Mouse (Mus musculus) limb, embryonic 15.5 days (tissue): ENCODE measurements around the gene Slc2a2. TPM values are rescaled to one million over a fixed set of nuclear protein-coding genes. Genes with fewer than 3 reads are reported as not detected.

ENCODE experiments used
- ATAC-seq: fragments of 200-750 bp; cut with Nextera tagmentation; 2 replicates; pipeline ENCODE4 v1.8.0; 2017; ENCODE audit warnings: low read depth, moderate TSS enrichment; ENCODE audit not compliant: insufficient number of reproducible peaks, low FRiP score, low TSS enrichment
- H3K27ac ChIP-seq: fragments of 300-500 bp; sonication (generic); 2 replicates; pipeline ENCODE4 v1.5.1; 2015; ENCODE audit warnings: moderate library complexity, mild to moderate bottlenecking, inconsistent platforms
- H3K27me3 ChIP-seq: fragments of 300-500 bp; sonication (generic); 2 replicates; pipeline ENCODE4 v1.6.1; 2015; ENCODE audit warnings: inconsistent platforms
- H3K36me3 ChIP-seq: fragments of 300-500 bp; sonication (generic); 2 replicates; pipeline ENCODE4 v1.6.1; 2015; ENCODE audit warnings: inconsistent platforms
- H3K4me1 ChIP-seq: fragments of 300-500 bp; sonication (generic); 2 replicates; pipeline ENCODE4 v1.6.1; 2015; ENCODE audit warnings: inconsistent platforms
- H3K4me2 ChIP-seq: fragments of 300-500 bp; sonication (generic); 2 replicates; pipeline ENCODE4 v1.6.1; 2015; ENCODE audit warnings: mild to moderate bottlenecking, inconsistent platforms
- H3K4me3 ChIP-seq: fragments of 300-500 bp; sonication (generic); 2 replicates; pipeline ENCODE4 v1.5.1; 2015; ENCODE audit warnings: mild to moderate bottlenecking, inconsistent platforms
- H3K9ac ChIP-seq: fragments of 300-500 bp; sonication (generic); 2 replicates; pipeline ENCODE4 v1.6.1; 2015; ENCODE audit warnings: inconsistent platforms
- H3K9me3 ChIP-seq: fragments of 300-500 bp; sonication (generic); 2 replicates; pipeline ENCODE4 v1.6.1; 2016; ENCODE audit warnings: inconsistent platforms
- WGBS: fragments of 180-500 bp; shearing (Covaris S2); methylation state at CpG from one replicate; pipeline ENCODE4 v1.1.7; 2015; 5-methylcytosine and 5-hydroxymethylcytosine counted together
- polyA plus RNA-seq: library from polyadenylated mRNA; unstranded; fragments of >200 nt; fragmentation: Nextera tagmentation; extraction: Ambion mirVana; gene quantifications from 2 replicates; pipeline ENCODE4 v1.2.1, GENCODE M21; 2015

Slc2a2 gene
- polyA plus RNA-seq, 1 experiment from 2014 or later: 0.12 TPM

GRCm38 (mm10) chr3:28705522-28706137 is 7.9 kb downstream of the Slc2a2 start:
- Histone ChIP-seq H3K27ac (no peak overlapping the region), H3K4me1 (no peaks in the 10 kb centered on the region), H3K9me3 (no peaks in the 10 kb centered on the region), H3K36me3 (no peaks in the 10 kb centered on the region), H3K4me2 (no peak overlapping the region), H3K4me3 (no peak overlapping the region), H3K27me3 (no peaks in the 10 kb centered on the region), H3K9ac (no peak overlapping the region)
- no peak for ATAC-seq
- WGBS: 65% methylated on average over 10 of the region's 10 CpGs

- H3K9ac ChIP-seq: no peak overlapping the region
- no peak overlapping the region for H3K4me3 ChIP-seq
- no peak overlapping the region for H3K27ac ChIP-seq
- no peaks in the 10 kb centered on the region for H3K36me3 ChIP-seq
- 77% methylated on average over 4 of the region's 4 CpGs for WGBS
- H3K4me1 ChIP-seq: no peaks in the 10 kb centered on the region
- no peaks in the 10 kb centered on the region for H3K27me3 ChIP-seq
- no peak overlapping the region for H3K4me2 ChIP-seq
- H3K9me3 ChIP-seq: no peaks in the 10 kb centered on the region
- no peak for ATAC-seq
Observed at GRCm38 (mm10) chr3:28706736-28707135, 9.0 kb downstream of the Slc2a2 start.

GRCm38 (mm10) chr3:28709740-28710139 is 12.0 kb downstream of the Slc2a2 start:
- H3K4me1 ChIP-seq: no peaks in the 10 kb centered on the region
- H3K27me3 ChIP-seq: no peaks in the 10 kb centered on the region
- no peak overlapping the region for H3K4me3 ChIP-seq
- no peaks in the 10 kb centered on the region for H3K36me3 ChIP-seq
- no peak overlapping the region for H3K27ac ChIP-seq
- no peak overlapping the region for H3K4me2 ChIP-seq
- no peak for ATAC-seq
- H3K9me3 ChIP-seq: no peaks in the 10 kb centered on the region
- 79% methylated on average over 1 of the region's 1 CpGs for WGBS
- no peak overlapping the region for H3K9ac ChIP-seq

- WGBS: 82% methylated on average over 7 of the region's 7 CpGs
- Histone ChIP-seq H3K9me3 (no peaks in the 10 kb centered on the region), H3K4me1 (no peaks in the 10 kb centered on the region), H3K4me3 (no peak overlapping the region), H3K27me3 (no peaks in the 10 kb centered on the region), H3K27ac (no peak overlapping the region), H3K36me3 (no peaks in the 10 kb centered on the region), H3K9ac (no peak overlapping the region), H3K4me2 (no peak overlapping the region)
- ATAC-seq: no peak
Observed at GRCm38 (mm10) chr3:28713913-28714698, 16.4 kb downstream of the Slc2a2 start.

- Histone ChIP-seq H3K27me3 (no peaks in the 10 kb centered on the region), H3K4me3 (no peak overlapping the region), H3K4me1 (no peaks in the 10 kb centered on the region), H3K9ac (no peak overlapping the region), H3K27ac (no peak overlapping the region), H3K36me3 (no peaks in the 10 kb centered on the region), H3K4me2 (no peak overlapping the region), H3K9me3 (no peaks in the 10 kb centered on the region)
- WGBS: 47% methylated on average over 2 of the region's 2 CpGs
- no peak for ATAC-seq
Observed at GRCm38 (mm10) chr3:28718521-28718920, 20.8 kb downstream of the Slc2a2 start.

GRCm38 (mm10) chr3:28721218-28721617 is 23.5 kb downstream of the Slc2a2 start:
- 72% methylated on average over 5 of the region's 5 CpGs for WGBS
- no peak overlapping the region for H3K4me2 ChIP-seq
- no peaks in the 10 kb centered on the region for H3K9me3 ChIP-seq
- H3K36me3 ChIP-seq: no peaks in the 10 kb centered on the region
- ATAC-seq: no peak
- no peaks in the 10 kb centered on the region for H3K4me1 ChIP-seq
- H3K4me3 ChIP-seq: no peak overlapping the region
- no peaks in the 10 kb centered on the region for H3K27me3 ChIP-seq
- H3K9ac ChIP-seq: no peak overlapping the region
- H3K27ac ChIP-seq: no peak overlapping the region

GRCm38 (mm10) chr3:28721838-28722237 is 24.1 kb downstream of the Slc2a2 start:
- Histone ChIP-seq H3K9me3 (no peaks in the 10 kb centered on the region), H3K4me3 (no peak overlapping the region), H3K36me3 (no peaks in the 10 kb centered on the region), H3K4me1 (no peaks in the 10 kb centered on the region), H3K27ac (no peak overlapping the region), H3K9ac (no peak overlapping the region), H3K4me2 (no peak overlapping the region), H3K27me3 (no peaks in the 10 kb centered on the region)
- WGBS: 90% methylated on average over 7 of the region's 7 CpGs
- ATAC-seq: no peak

GRCm38 (mm10) chr3:28722531-28722930 is 24.8 kb downstream of the Slc2a2 start:
- Histone ChIP-seq H3K4me1 (no peaks in the 10 kb centered on the region), H3K27me3 (no peaks in the 10 kb centered on the region), H3K9me3 (no peaks in the 10 kb centered on the region), H3K4me2 (no peak overlapping the region), H3K4me3 (no peak overlapping the region), H3K36me3 (no peaks in the 10 kb centered on the region), H3K27ac (no peak overlapping the region), H3K9ac (no peak overlapping the region)
- no peak for ATAC-seq

GRCm38 (mm10) chr3:28723534-28723933 is 25.8 kb downstream of the Slc2a2 start:
- Histone ChIP-seq H3K9me3 (no peaks in the 10 kb centered on the region), H3K27ac (no peak overlapping the region), H3K9ac (no peak overlapping the region), H3K4me3 (no peak overlapping the region), H3K4me1 (no peaks in the 10 kb centered on the region), H3K4me2 (no peak overlapping the region), H3K36me3 (no peaks in the 10 kb centered on the region), H3K27me3 (no peaks in the 10 kb centered on the region)
- WGBS: 66% methylated on average over 6 of the region's 6 CpGs
- ATAC-seq: no peak

- Histone ChIP-seq H3K4me3 (no peak overlapping the region), H3K9ac (no peak overlapping the region), H3K27me3 (no peaks in the 10 kb centered on the region), H3K9me3 (no peaks in the 10 kb centered on the region), H3K27ac (no peak overlapping the region), H3K4me1 (no peaks in the 10 kb centered on the region), H3K4me2 (no peak overlapping the region), H3K36me3 (no peaks in the 10 kb centered on the region)
- ATAC-seq: no peak
- 93% methylated on average over 13 of the region's 13 CpGs for WGBS
Observed at GRCm38 (mm10) chr3:28725203-28725602, 27.5 kb downstream of the Slc2a2 start.

- Histone ChIP-seq H3K4me1 (no peaks in the 10 kb centered on the region), H3K27me3 (no peaks in the 10 kb centered on the region), H3K27ac (no peak overlapping the region), H3K4me2 (no peak overlapping the region), H3K4me3 (no peak overlapping the region), H3K9me3 (no peaks in the 10 kb centered on the region), H3K9ac (no peak overlapping the region), H3K36me3 (no peaks in the 10 kb centered on the region)
- WGBS: 95% methylated on average over 7 of the region's 7 CpGs
- no peak for ATAC-seq
Observed at GRCm38 (mm10) chr3:28726356-28726755, 28.7 kb downstream of the Slc2a2 start.

- Histone ChIP-seq H3K4me1 (no peaks in the 10 kb centered on the region), H3K36me3 (no peaks in the 10 kb centered on the region), H3K27me3 (no peaks in the 10 kb centered on the region), H3K4me3 (no peak overlapping the region), H3K9me3 (no peaks in the 10 kb centered on the region), H3K9ac (no peak overlapping the region), H3K4me2 (no peak overlapping the region), H3K27ac (no peak overlapping the region)
- WGBS: 64% methylated on average over 2 of the region's 2 CpGs
- ATAC-seq: no peak
Observed at GRCm38 (mm10) chr3:28734712-28735111, 37.0 kb downstream of the Slc2a2 start.
